Mouse (Mus musculus) kidney, adult 2 months (tissue): ENCODE data around the gene Bmpr2.

Source experiments
- CTCF ChIP-seq: fragments of 200-500 bp; conservative IDR thresholded peaks from 2 replicates; pipeline ENCODE4 v1.5.1; 2011; ENCODE audit warnings: low read depth, mild to moderate bottlenecking, control low read depth, low read length, moderate library complexity, mixed read lengths; ENCODE audit not compliant: insufficient read depth, insufficient read length
- POLR2A ChIP-seq: fragments of 200-500 bp; IDR thresholded peaks from one replicate; pipeline ENCODE4 v1.6.1; 2011; ENCODE audit warnings: low read depth, low read length, control low read depth

DNA sequence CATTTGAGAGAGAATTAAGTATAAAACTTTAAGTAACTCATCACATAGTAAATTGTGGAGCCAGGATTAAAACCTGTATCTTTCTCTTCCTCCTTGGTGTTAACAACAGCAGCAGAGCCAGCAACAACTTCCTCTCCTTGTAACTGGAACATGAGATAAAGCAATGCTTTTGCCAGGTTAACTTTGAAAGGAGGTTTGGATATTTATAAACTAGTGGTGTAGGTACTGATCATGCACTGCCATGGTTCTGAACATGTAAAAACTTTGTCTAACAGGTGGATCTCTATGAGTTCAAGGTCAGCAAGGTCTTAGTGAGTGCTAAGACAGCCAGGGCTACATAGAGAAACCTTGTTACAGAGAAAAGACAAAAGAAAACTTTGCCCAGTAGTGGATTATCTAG, 3.4 kb downstream of the Bmpr2 start:
- no peak for TF ChIP-seq POLR2A
- no peak for TF ChIP-seq CTCF
